Mouse (Mus musculus) embryo, embryonic 11 days (tissue): ENCODE measurements around the gene Ube4a.

Source experiments
- DNase-seq: peaks from one replicate; pipeline ENCODE4 v3.0.0-alpha.2; 2015

The Ube4a gene

DNA sequence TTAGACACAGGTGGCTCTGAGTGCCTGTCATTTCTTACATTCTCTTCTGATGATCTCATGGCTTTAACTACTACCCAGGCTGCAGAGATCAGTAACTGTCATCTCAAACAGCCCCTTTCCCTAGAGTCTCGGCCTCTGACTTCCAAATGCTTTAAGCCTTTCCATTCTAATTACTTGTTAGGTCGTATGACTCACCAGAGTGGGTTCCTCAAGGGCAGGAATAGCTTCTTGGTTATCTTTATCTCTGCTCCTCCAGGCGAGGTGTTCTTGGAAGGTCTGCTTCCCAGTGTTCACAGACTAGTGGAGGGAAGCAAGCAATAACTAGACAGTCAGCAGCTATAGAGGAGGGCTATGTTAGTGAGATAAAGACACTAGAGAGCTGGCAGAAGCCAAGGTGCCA lies 72.7 kb downstream of the Ube4a start:
- DNase-seq: no peak

DNA sequence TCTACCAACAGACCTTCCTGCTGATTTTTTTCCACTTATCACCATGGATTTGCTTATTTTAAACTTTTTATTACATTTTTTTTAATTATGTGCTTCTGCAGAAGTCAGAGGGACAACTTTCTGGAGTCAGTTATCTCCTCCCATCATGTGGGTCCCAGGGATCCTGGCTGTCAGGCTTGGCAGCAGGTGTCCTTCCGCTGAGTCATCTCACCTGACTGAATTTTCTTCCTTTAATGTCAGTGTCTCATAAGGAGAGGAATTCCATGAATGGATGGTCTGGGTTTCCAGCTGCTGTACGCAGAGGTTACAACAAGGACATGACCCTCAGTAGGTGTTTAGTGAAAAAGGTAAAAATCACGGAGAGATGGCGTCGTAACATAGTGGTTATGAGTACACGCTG lies 74.2 kb downstream of the Ube4a start:
- DNase-seq: no peak

DNA sequence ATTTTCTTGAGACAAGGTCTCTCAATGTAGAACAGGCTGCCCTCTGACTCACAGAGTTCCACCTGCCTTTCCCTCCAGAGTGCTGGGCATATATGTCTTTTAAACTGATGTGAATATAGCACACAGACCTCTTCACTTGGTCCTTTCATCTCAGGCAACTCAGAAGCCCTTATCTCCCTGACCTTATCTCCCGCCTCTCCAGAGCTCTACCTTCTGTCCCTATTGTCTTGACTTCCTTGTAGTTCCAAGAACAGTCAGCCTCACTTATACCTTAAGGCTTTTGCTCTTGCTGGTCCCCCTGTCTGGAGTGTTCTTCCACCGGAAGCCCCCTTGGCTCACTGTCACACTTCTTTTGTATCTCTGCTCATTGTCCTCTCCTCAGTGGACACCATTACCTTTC lies 75.3 kb downstream of the Ube4a start:
- no peak for DNase-seq

DNA sequence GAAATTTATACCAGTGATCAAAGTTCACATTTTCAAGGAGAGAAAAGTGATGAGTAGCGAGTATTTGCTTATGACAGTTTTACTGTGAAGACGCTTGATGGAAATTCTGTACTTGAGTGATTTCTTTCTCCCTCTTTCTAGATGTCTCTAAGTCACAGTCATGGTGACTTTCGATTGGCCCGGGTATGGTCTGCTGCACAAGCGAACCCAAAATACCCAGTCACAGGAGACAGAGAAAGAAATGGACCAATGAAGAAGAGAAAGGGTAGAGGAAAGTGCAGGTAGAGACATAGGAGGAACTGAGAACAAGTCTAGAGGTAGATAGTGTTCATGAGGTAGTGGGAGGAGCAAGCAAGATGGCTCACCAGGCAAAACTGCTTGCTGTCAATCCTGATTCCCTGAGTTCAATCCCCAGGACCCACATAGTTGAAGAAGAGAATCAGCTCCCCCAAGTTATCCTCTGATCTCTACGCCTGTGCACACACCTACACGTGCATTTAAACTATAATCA lies 77.2 kb downstream of the Ube4a start:
- no peak for DNase-seq

DNA sequence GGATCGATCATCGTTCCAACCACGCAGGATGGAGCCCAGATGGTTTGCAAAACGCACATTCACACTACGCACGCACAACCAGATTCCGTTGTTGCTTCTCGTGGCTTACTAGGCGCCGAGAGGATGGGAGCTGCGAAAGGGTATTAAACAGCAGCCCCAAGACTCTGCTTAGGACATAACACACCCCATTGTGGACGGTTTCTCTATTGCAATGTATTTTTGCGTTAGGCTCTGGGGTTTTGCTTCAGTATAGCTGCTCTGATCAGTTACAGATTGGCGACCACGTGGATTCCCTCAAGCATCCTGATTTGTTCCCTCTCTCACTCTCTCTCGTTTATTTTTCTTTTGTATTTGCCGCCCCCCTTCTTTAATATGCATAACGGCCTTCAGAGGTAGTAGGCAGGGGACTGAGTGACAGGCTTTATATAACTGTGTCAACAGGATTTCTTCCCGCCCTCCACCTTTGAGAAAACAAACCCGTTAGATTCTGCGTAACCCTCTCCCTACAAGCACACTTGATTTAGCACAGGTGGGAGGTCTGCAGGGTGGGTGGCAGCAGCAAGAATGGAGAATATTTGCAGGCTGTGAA lies 82.3 kb downstream of the Ube4a start:
- DNase-seq: peak; percentile 61

DNA sequence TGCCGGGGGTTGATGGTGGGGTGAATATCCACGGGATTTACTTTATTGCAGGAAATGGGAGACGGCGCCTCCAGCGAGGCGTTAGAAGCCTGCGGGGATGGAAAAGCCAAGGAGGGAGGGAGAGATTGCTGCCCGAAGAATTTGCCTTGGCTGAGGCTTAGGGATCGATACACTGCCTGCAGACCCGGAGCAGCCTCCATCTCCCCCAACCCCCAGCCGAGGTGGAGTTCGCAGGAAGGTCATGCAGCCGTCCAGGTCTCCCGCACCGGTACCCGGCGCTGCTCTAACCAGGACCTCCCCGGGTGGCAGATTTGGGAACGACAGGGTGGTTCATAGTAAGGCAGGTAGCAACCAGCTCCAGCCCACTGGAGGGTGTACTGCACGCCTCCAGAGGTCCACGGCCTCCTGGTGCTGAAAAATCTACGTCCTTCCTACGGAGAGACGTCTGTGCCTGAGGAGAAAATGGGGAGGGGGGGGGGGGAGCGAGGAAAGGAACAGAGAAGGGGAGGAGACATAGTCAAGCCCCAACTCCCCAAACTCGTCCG lies 82.9 kb downstream of the Ube4a start:
- DNase-seq: peak; percentile 84

DNA sequence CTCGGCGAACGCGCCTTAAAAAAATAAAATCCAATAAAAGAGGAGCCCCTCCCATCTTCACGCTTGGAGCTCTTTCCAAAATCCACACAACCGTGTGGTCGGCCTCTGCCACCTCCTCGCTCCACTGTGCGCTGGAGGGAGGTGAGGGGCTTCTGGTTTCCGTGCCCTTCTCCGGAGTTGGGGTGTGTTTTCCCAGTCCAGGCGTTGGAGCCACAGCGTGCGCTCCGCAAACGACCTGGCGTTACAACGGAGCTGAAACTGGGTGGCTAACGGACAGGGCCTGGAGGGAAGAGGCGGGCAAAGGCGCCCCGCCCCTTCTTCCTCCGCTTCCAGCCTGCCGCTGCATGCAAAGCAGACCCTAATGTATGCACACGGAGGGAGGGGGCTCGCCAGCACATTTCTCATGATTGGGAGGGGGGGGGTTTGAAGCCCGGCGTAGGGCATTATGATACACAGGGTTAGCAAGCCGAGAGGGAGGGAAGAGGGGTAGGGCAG lies 83.4 kb downstream of the Ube4a start:
- peak; percentile 93 for DNase-seq

DNA sequence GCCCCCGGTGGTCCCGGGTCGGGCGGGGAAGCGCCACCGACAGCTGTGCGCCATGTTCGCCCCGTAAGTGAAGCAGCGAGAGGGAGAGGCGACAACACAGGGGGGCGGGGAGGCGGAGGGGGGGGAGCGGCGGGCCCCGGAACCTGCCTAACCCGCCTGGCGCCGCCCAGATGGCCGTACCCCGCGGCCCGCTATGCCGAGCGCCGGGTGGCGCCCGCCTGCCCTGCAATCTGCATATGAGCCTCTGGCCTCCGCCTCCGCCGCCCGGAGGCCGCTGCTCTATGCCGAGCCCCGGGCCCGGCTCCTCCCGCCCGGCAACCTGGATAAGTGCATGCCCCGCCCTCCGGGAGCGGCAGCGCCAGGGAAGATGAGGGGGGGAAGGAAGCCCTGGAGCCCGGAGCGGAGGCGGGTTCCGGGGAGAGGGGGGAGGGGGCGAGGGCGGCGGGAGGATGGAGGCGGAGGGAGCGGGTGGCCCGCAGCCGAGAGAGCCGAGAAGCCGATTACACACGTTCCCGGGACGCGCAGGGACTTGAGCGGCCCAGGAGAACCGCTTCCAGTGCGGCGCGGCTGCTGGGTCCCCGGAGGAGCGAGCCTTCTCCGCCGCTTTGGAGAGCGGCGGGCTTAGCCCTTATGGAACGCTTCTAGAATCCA lies 84.1 kb downstream of the Ube4a start, which contains the start of gene Kmt2a:
TSS of gene Kmt2a (minus strand) at position 76 of the 651 bp plus-strand sequence.
- DNase-seq: peak; percentile 95

DNA sequence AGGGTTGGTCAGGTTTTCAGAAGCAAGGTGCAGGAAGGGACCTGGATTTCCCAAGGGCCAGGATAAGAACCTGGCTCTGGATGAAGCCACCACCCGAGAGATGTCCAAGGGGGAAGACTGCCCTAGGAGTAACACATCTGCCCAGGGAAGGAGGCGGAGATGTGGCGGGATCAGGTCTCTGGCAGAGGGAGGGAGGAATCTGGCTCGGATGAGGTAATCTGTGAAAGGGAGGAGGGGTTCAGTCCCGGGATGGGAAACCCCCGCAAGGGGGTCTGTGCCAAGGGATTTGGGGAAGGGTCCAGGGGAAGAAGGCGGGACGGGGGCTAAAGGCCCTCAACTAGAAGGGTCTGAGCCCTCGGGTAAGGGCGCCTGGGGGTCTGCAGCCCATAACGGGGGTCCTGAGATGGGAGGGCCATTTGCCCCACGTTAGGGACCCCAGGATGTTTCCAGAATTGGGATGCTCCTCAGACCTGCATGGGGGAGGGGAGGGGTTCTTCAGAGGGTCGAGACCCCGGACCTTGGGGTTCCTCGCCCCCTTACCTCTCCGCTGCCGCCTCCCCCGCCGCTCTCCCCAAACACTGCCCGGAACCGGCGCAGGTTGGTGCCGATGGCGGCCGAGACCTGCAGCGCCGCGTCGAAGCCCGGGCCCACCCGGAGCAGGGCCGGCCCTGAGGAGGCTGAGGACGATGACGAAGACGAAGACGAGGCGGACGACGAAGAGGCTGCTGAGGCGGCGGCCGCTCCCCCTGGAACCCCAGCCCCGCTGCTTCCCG lies 84.9 kb downstream of the Ube4a start:
- DNase-seq: peak; percentile 46

DNA sequence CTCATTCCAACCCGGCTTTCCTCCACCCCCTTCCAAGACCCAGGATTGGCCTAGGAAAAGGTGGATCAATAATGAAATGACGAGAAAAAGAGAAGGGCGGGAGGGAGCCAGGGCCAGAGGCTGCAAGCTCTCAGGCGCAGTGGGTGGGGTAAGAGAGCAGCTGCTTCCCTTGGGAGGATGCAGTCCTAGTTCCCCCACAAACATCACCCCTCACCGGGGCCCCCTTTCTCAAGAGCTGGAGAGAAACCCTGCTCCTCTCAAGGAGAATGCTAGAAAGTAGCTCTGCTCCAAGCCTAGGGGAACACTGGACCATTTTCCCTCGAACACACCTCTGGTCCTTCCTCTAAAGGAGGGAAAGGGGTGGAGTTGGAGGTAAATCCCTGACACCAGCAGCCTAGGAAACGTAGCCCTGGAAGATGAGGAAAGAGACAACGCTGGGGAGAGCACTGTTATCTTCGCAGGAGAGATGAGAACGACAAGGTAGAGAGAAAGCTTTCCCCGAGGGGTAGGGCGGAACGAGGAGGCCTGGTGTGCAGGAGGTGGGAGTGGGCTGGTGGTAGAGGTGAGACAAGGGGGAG lies 85.6 kb downstream of the Ube4a start:
- DNase-seq: peak; percentile 39

DNA sequence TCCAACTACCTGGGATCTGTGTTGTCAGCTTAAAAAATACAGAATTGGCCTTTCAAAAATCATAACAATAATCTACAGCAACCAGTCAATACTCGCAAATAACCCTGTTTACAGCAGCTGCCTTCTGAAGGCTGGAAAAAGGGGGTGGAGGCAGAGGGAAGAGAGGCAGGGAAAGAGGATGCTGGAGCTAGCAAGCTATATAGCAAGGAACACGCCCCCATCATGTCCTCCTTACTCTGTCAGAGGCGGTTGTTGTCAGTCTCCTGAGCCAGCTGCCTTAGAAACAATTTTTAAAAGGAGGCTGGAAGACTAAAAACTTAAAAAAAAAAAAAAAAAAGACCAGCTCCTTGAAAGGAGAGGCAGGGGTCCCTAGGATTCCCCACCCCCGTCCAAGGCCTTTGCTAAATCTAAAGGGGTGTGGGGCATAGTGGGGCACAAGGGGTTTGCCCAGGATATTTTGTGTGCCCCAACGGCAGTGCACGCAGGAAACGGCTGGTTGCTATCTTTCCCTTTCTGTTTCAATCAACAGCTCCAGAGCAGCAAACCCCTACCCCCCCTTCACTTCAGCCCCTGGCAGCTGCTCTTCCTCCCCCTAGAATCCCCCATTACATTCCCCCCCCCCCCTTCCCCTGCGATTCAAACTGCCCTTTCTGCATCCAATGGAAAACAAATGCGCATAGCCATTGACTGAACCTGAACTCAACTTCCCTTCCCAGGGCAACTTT lies 86.5 kb downstream of the Ube4a start:
- DNase-seq: peak; percentile 7

DNA sequence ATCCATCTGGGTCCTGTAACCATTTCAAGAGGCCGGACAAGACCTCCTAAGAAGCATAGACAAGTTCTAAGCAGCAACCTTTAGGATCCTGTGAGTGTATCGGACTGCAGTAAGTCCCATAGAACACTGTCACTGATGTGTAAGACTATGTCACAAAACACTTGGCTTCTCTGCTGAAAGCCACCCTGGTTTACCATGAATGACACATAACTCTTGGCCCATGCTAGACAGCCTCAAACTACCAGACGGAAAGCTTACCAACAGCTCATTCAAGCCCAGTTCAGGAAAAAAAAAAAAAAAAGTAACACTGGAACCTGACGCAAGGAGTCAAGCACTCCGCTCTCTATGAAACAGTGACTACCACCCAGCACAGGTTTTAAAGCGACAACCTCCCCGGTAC lies 87.7 kb downstream of the Ube4a start:
- DNase-seq: no peak

DNA sequence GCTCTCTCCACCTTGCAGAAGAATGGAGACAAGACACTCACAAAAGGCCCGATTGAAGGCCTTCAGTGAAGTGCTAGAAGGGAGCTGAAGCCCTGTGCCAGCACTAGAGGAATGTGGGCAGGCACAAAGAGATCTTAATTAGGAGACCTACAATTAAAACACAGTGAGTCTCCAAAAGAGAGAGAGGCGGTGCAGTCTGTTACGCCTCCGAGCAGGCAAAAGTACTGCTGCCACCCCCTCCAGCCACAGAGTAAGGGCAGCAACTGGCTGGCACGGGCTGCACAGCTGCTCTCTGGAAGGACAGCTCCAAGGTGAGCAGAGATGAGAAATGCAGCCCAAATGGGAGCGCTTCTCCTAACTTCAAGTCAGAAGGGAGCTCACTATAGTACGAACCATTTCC lies 89.9 kb downstream of the Ube4a start:
- DNase-seq: no peak

DNA sequence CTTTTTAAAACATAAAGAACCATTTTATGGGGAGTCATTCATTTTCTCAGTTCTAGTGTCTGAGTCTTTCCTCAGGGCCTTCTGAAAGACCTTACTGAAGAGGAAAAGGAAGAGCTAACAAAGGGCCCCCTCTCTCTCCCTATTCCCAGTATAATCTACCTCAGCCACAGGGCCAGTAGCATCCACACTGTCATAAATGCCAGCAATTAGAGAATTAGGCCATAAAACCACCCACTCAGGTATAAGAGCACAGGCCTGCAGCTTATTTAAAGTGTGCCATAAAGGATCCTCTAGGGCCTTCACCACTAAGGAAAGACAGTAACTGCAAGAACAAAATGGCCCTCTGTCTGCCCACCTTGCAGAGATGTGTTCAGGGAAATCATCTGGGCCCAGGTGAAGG lies 91.2 kb downstream of the Ube4a start:
- DNase-seq: no peak

DNA sequence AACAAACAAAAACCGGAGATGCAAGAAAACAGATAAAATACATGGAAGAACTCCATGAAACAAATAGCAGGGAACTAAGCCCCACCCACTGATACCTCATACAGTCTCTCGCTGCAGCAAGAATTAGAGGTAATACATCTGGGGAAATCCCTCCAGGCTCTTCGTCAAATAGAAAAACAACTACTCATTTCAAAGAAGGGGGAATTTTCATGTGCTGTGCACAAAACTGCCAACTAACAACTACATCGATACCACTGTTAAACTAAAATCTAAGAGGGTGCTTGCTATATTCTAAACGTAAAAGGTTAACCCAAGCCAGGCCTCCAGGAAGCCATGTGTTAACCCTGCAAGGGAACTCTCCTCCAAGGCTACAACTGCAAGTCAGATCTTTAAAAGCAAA lies 91.7 kb downstream of the Ube4a start:
- DNase-seq: no peak
